8 mouse cellular contexts compared by ENCODE assay signal in the genomic region with DNA sequence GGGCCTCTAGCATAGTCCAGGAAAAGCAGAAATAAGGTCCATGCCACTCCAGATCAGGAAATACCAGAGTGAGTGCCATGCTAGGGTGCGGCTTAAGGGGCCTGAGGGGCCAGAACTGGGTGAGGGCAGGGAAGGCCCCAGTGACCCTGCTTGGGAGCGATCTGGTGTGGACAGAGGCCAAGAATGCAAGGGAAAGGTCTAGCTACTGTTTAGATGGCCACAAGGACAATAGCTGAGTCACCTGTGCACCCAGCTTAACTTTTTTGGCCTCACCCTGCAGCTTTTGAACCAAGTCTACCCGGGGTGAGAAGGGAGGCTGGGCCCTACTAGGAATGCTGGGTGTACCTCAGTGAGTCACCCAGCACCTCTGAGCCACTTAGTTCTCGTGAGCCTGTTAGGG. TPM values are rescaled to one million over a fixed set of nuclear protein-coding genes. Genes with fewer than 3 reads are reported as not detected.
DNase-seq lines count a peak whose midpoint lies in the region; ATAC-seq and TF ChIP-seq lines count a peak whose summit lies in the region.

No protein-coding gene starts in this region.

- peaks cover 24% of the 10 kb centered on the region for H3K4me1 ChIP-seq in testis, adult 2 months (ENCODE audit: control insufficient read depth, insufficient read depth, low read length)
- H3K4me1 ChIP-seq in heart, embryonic 16.5 days (ENCODE audit: control insufficient read depth, insufficient read depth, low read length): peaks cover 28% of the 10 kb centered on the region
- H3K4me1 ChIP-seq in limb, embryonic 13.5 days: peaks cover 13% of the 10 kb centered on the region
- H3K4me1 ChIP-seq in midbrain, postnatal 0 days (ENCODE audit: insufficient read depth, low read length): peaks cover 4% of the 10 kb centered on the region

- DNase-seq in testis, postnatal 10 days (ENCODE audit: low spot score): no peak
- DNase-seq in midbrain, postnatal 0 days (ENCODE audit: low spot score): no peak
- DNase-seq in right cerebral cortex, adult 18-20 months: no peak
- DNase-seq in right cerebral cortex, adult 2 months (ENCODE audit: low spot score in 2 of 2): no peak
- no peak for DNase-seq in B cell, adult 2 months

- WGBS in heart, embryonic 16.5 days: 63% methylated on average over 4 of the region's 4 CpGs
- WGBS in limb, embryonic 13.5 days: 67% methylated on average over 4 of the region's 4 CpGs
- WGBS in midbrain, postnatal 0 days: 69% methylated on average over 4 of the region's 4 CpGs

- no peak for TF ChIP-seq CTCF in testis, adult 2 months (IDR thresholded peaks at IDR 0.05; ENCODE audit: control insufficient read depth, insufficient read depth, insufficient replicate concordance, low read depth, low read length)
- TF ChIP-seq CTCF in midbrain, postnatal 0 days (IDR thresholded peaks at IDR 0.05): no peak

- H3K9ac ChIP-seq in heart, embryonic 16.5 days (ENCODE audit: low read length): peak overlapping the region; percentile 73
- H3K9ac ChIP-seq in limb, embryonic 13.5 days: no peak overlapping the region; the same call in 1 of the 2 replicates
- H3K9ac ChIP-seq in midbrain, postnatal 0 days (replicated peaks; ENCODE audit: low read length, poor library complexity, severe bottlenecking): peak overlapping the region; percentile 25; the same call in 1 of the 2 replicates

- H3K9me3 ChIP-seq in heart, embryonic 16.5 days (replicated peaks; ENCODE audit: control insufficient read depth, low read length): no peaks in the 10 kb centered on the region
- H3K9me3 ChIP-seq in limb, embryonic 13.5 days: no peaks in the 10 kb centered on the region
- H3K9me3 ChIP-seq in midbrain, postnatal 0 days (ENCODE audit: low read length): no peaks in the 10 kb centered on the region

- peak overlapping the region; percentile 83 for H3K4me3 ChIP-seq in testis, adult 2 months (ENCODE audit: control insufficient read depth, low read depth, low read length)
- H3K4me3 ChIP-seq in heart, embryonic 16.5 days (ENCODE audit: low read length): peak overlapping the region; percentile 68
- peak overlapping the region; percentile 60 for H3K4me3 ChIP-seq in limb, embryonic 13.5 days
- peak overlapping the region; percentile 59 for H3K4me3 ChIP-seq in midbrain, postnatal 0 days (ENCODE audit: low read depth, low read length)

- peak overlapping the region; percentile 91 for H3K4me2 ChIP-seq in heart, embryonic 16.5 days (ENCODE audit: low read depth, low read length)
- H3K4me2 ChIP-seq in limb, embryonic 13.5 days (replicated peaks): peak overlapping the region; percentile 88
- peak overlapping the region; percentile 92 for H3K4me2 ChIP-seq in midbrain, postnatal 0 days (ENCODE audit: low read depth, low read length, poor library complexity, severe bottlenecking)

- H3K27me3 ChIP-seq in testis, adult 2 months (ENCODE audit: control insufficient read depth, insufficient read depth, low read length): no peaks in the 10 kb centered on the region
- H3K27me3 ChIP-seq in heart, embryonic 16.5 days (ENCODE audit: control insufficient read depth, insufficient read depth, low read length): 0 out of 2 replicates have a peak, but pooled peaks cover 5% of the 10 kb centered on the region
- H3K27me3 ChIP-seq in limb, embryonic 13.5 days: peaks cover 55% of the 10 kb centered on the region
- peaks cover 14% of the 10 kb centered on the region for H3K27me3 ChIP-seq in midbrain, postnatal 0 days (ENCODE audit: insufficient read depth, low read length)

- no peaks in the 10 kb centered on the region for H3K36me3 ChIP-seq in testis, adult 2 months (ENCODE audit: control insufficient read depth, insufficient read depth, low read length)
- H3K36me3 ChIP-seq in heart, embryonic 16.5 days (ENCODE audit: control insufficient read depth, insufficient read depth): no peaks in the 10 kb centered on the region
- H3K36me3 ChIP-seq in limb, embryonic 13.5 days: no peaks in the 10 kb centered on the region
- no peaks in the 10 kb centered on the region for H3K36me3 ChIP-seq in midbrain, postnatal 0 days (ENCODE audit: insufficient read depth, low read length)

- ATAC-seq in heart, embryonic 16.5 days (replicated peaks; ENCODE audit: extremely low read depth, insufficient read depth, low FRiP score): no peak
- ATAC-seq in limb, embryonic 13.5 days (ENCODE audit: low FRiP score, low read depth): 0 out of 2 replicates have a peak, but pooled peaks have one; percentile 2
- ATAC-seq in midbrain, postnatal 0 days (ENCODE audit: low FRiP score): no peak

- H3K27ac ChIP-seq in testis, adult 2 months (ENCODE audit: control insufficient read depth, insufficient read depth, low read depth, low read length): no peak overlapping the region; the same call in 1 of the 2 replicates
- no peak overlapping the region for H3K27ac ChIP-seq in heart, embryonic 16.5 days (ENCODE audit: low read length)
- no peak overlapping the region for H3K27ac ChIP-seq in limb, embryonic 13.5 days
- H3K27ac ChIP-seq in midbrain, postnatal 0 days (ENCODE audit: low read depth, low read length): no peak overlapping the region

- no peak for TF ChIP-seq POLR2A in testis, adult 2 months (IDR thresholded peaks at IDR 0.05; ENCODE audit: control insufficient read depth, low read depth, low read length)

RNA-seq across cellular contexts. Expression of a gene that starts 0.9 kb away (rescaled TPM):
- 0.96 and 1.8 TPM in 2 replicates for polyA plus RNA-seq in testis, adult 2 months (2012; rRNA removed)
- 1.2 and 1.7 TPM in 2 replicates for polyA plus RNA-seq in heart, embryonic 16.5 days (2015; fragmentation: Nextera tagmentation; extraction: Ambion mirVana)
- polyA plus RNA-seq in limb, embryonic 13.5 days (2015; fragmentation: Nextera tagmentation; extraction: Ambion mirVana): 1.1 and 1.2 TPM in 2 replicates
- total RNA-seq in midbrain, postnatal 0 days (2014; rRNA removed): 3.7 and 7.6 TPM in 2 replicates
- polyA plus RNA-seq in midbrain, postnatal 0 days (2015; fragmentation: Nextera tagmentation; extraction: Ambion mirVana): 6.6 and 7.6 TPM in 2 replicates

RNA-seq across cellular contexts. Expression of a gene that starts 1.1 kb away (rescaled TPM):
- 4.1 and 4.8 TPM in 2 replicates for polyA plus RNA-seq in testis, adult 2 months (2012; rRNA removed)
- polyA plus RNA-seq in heart, embryonic 16.5 days (2015; fragmentation: Nextera tagmentation; extraction: Ambion mirVana): 3.1 and 4.4 TPM in 2 replicates
- polyA plus RNA-seq in limb, embryonic 13.5 days (2015; fragmentation: Nextera tagmentation; extraction: Ambion mirVana): 1.3 and 1.4 TPM in 2 replicates
- total RNA-seq in midbrain, postnatal 0 days (2014; rRNA removed): 5.8 and 9.0 TPM in 2 replicates
- polyA plus RNA-seq in midbrain, postnatal 0 days (2015; fragmentation: Nextera tagmentation; extraction: Ambion mirVana): 1.2 and 1.6 TPM in 2 replicates

RNA-seq across cellular contexts. Expression of a gene that starts 23.0 kb away (rescaled TPM):
- 52.9 and 82.3 TPM in 2 replicates for polyA plus RNA-seq in testis, adult 2 months (2012; rRNA removed)
- not detected in 2 replicates for polyA plus RNA-seq in heart, embryonic 16.5 days (2015; fragmentation: Nextera tagmentation; extraction: Ambion mirVana)
- 0.31 and 0.38 TPM in 2 replicates for polyA plus RNA-seq in limb, embryonic 13.5 days (2015; fragmentation: Nextera tagmentation; extraction: Ambion mirVana)
- 0.57 and 1.0 TPM in 2 replicates for total RNA-seq in midbrain, postnatal 0 days (2014; rRNA removed)
- polyA plus RNA-seq in midbrain, postnatal 0 days (2015; fragmentation: Nextera tagmentation; extraction: Ambion mirVana): 1.3 and 1.5 TPM in 2 replicates

RNA-seq across cellular contexts. Expression of a gene that starts 35.9 kb away (rescaled TPM):
- polyA plus RNA-seq in testis, adult 2 months (2012; rRNA removed): not detected in 2 replicates
- polyA plus RNA-seq in heart, embryonic 16.5 days (2015; fragmentation: Nextera tagmentation; extraction: Ambion mirVana): not detected in 2 replicates
- not detected in 2 replicates for polyA plus RNA-seq in limb, embryonic 13.5 days (2015; fragmentation: Nextera tagmentation; extraction: Ambion mirVana)
- total RNA-seq in midbrain, postnatal 0 days (2014; rRNA removed): not detected in 2 replicates
- not detected in 2 replicates for polyA plus RNA-seq in midbrain, postnatal 0 days (2015; fragmentation: Nextera tagmentation; extraction: Ambion mirVana)

RNA-seq across cellular contexts. Expression of a gene that starts 36.5 kb away (rescaled TPM):
- polyA plus RNA-seq in testis, adult 2 months (2012; rRNA removed): 130 and 134 TPM in 2 replicates
- not detected in 2 replicates for polyA plus RNA-seq in heart, embryonic 16.5 days (2015; fragmentation: Nextera tagmentation; extraction: Ambion mirVana)
- not detected in 2 replicates for polyA plus RNA-seq in limb, embryonic 13.5 days (2015; fragmentation: Nextera tagmentation; extraction: Ambion mirVana)
- total RNA-seq in midbrain, postnatal 0 days (2014; rRNA removed): not detected in 2 replicates
- polyA plus RNA-seq in midbrain, postnatal 0 days (2015; fragmentation: Nextera tagmentation; extraction: Ambion mirVana): 0.12 TPM in 1 of 2 replicates, not detected in the other

Comparison
In these comparisons a context has a peak if more than half of its experiments do, and no peak if none do; other contexts are left out.
1. RNA of a gene that starts 23.0 kb away (polyA plus RNA-seq): 52.9 to 82.3 TPM in testis, adult 2 months; 1.3 to 1.5 TPM in midbrain, postnatal 0 days, 0.31 to 0.38 TPM in limb, embryonic 13.5 days and not detected in heart, embryonic 16.5 days; every median in the first group is over 10 times any median in the second.
2. Peak in every context shown above with its lines, with median percentiles within 50 percentile points of each other: H3K4me3 ChIP-seq and H3K4me2 ChIP-seq.